Comparison of ENCODE assay signal across 8 mouse cellular contexts in genomic region chr16:30066184-30066851, GRCm38 (mm10). TPM values are rescaled to one million over a fixed set of nuclear protein-coding genes. Genes with fewer than 3 reads are reported as not detected.
DNase-seq lines count a peak whose midpoint lies in the region; ATAC-seq and TF ChIP-seq lines count a peak whose summit lies in the region.

No protein-coding gene starts in this region.

- H3K27ac ChIP-seq in intestine, embryonic 15.5 days, result peak overlapping the region; percentile 95
- peak overlapping the region; percentile 98 for H3K27ac ChIP-seq in limb, embryonic 15.5 days

- peak overlapping the region; percentile 71 for H3K9ac ChIP-seq in intestine, embryonic 15.5 days
- H3K9ac ChIP-seq in limb, embryonic 15.5 days, result peak overlapping the region; percentile 53

- H3K79me2 ChIP-seq in myocyte (ENCODE audit: control insufficient read depth, insufficient read depth), result peaks cover 29% of the 10 kb centered on the region

- TF ChIP-seq POLR2A in myocyte (IDR thresholded peaks at IDR 0.05; ENCODE audit: insufficient read length, low read depth), result peak; percentile 2

- DNase-seq in thymus, adult 18-20 months, result peak; percentile 18 to 28
- no peak for DNase-seq in thymus, postnatal 10 days (ENCODE audit: low spot score in 2 of 2)
- DNase-seq in embryo, embryonic 9.5 days (ENCODE audit: extremely low spot score), result peak; percentile 80
- DNase-seq in testis, postnatal 14 days (ENCODE audit: low spot score), result peak; percentile 53

- H3K36me3 ChIP-seq in intestine, embryonic 15.5 days, result no peaks in the 10 kb centered on the region
- no peaks in the 10 kb centered on the region for H3K36me3 ChIP-seq in limb, embryonic 15.5 days
- H3K36me3 ChIP-seq in myocyte (ENCODE audit: control insufficient read depth, insufficient read depth), result no peaks in the 10 kb centered on the region

- H3K4me3 ChIP-seq in intestine, embryonic 15.5 days (replicated peaks), result peak overlapping the region; percentile 65
- peak overlapping the region; percentile 65 for H3K4me3 ChIP-seq in limb, embryonic 15.5 days
- peak overlapping the region; percentile 99 for H3K4me3 ChIP-seq in myocyte

- peaks cover 37% of the 10 kb centered on the region for H3K4me1 ChIP-seq in intestine, embryonic 15.5 days (replicated peaks)
- peaks cover 55% of the 10 kb centered on the region for H3K4me1 ChIP-seq in limb, embryonic 15.5 days

- no peaks in the 10 kb centered on the region for H3K9me3 ChIP-seq in intestine, embryonic 15.5 days
- H3K9me3 ChIP-seq in limb, embryonic 15.5 days, result no peaks in the 10 kb centered on the region

- under 1% methylated on average over 38 of the region's 38 CpGs for WGBS in intestine, embryonic 15.5 days
- WGBS in limb, embryonic 15.5 days, result under 1% methylated on average over 38 of the region's 38 CpGs

- H3ac ChIP-seq in myocyte (ENCODE audit: control insufficient read depth, insufficient read length), result peak overlapping the region; percentile 40

- peak overlapping the region; percentile 89 for H3K4me2 ChIP-seq in intestine, embryonic 15.5 days (replicated peaks)
- peak overlapping the region; percentile 90 for H3K4me2 ChIP-seq in limb, embryonic 15.5 days
- H3K4me2 ChIP-seq in myocyte (ENCODE audit: low read depth), result peak overlapping the region; percentile 67

- no peaks in the 10 kb centered on the region for H3K27me3 ChIP-seq in intestine, embryonic 15.5 days (replicated peaks)
- H3K27me3 ChIP-seq in limb, embryonic 15.5 days, result no peaks in the 10 kb centered on the region
- H3K27me3 ChIP-seq in myocyte (ENCODE audit: control insufficient read depth, insufficient read depth, insufficient read length), result no peaks in the 10 kb centered on the region

- ATAC-seq in granulocyte monocyte progenitor cell, adult 5-6 weeks (replicated peaks; ENCODE audit: poor library complexity, severe bottlenecking), result peak; percentile 26
- ATAC-seq in intestine, embryonic 15.5 days, result no peak
- ATAC-seq in limb, embryonic 15.5 days (ENCODE audit: insufficient number of reproducible peaks, low FRiP score, low TSS enrichment, low read depth), result no peak

TF ChIP-seq in myocyte, 11 proteins besides CTCF, POLR2A, EP300 and RAD21:
- peak in 1 of 3 experiments; percentile 10 for TF ChIP-seq MYOD1 (IDR thresholded peaks at IDR 0.05; ENCODE audit: control insufficient read depth in 1 of 3, insufficient read length in 2 of 3, low read depth in 2 of 3)
- TF ChIP-seq MAX (IDR thresholded peaks at IDR 0.05; ENCODE audit: low read depth), result no peak

RNA-seq across cellular contexts. Expression of gene Hes1, which starts 2.1 kb away (rescaled TPM):
- not detected in 2 replicates for total RNA-seq in granulocyte monocyte progenitor cell, adult 5-6 weeks (2014; fragmentation: Nextera tagmentation)
- not detected in 2 replicates for total RNA-seq in granulocyte monocyte progenitor cell, adult 5-6 weeks (2017)
- polyA plus RNA-seq in intestine, embryonic 15.5 days (2015; fragmentation: Nextera tagmentation; extraction: Ambion mirVana), result 55.7 and 67.4 TPM in 2 replicates
- 55.3 and 60.5 TPM in 2 replicates for polyA plus RNA-seq in limb, embryonic 15.5 days (2015; fragmentation: Nextera tagmentation; extraction: Ambion mirVana)
- polyA plus RNA-seq in myocyte (2012; fragmentation: generic; extraction: Trizol), result 35.8 TPM

Comparison
In these comparisons a context has a peak if more than half of its experiments do, and no peak if none do; other contexts are left out.
1. DNase-seq: peak in thymus, adult 18-20 months (2 of 2), embryo, embryonic 9.5 days (single experiment) and testis, postnatal 14 days (single experiment); none in thymus, postnatal 10 days (0 of 2).
2. Peak in every context shown above with its lines, with median percentiles within 50 percentile points of each other: H3K4me2 ChIP-seq and H3K4me3 ChIP-seq.